Mouse (Mus musculus) ES-E14 (cell line): Measurements from ENCODE around the gene Elane. TPM values are rescaled to one million over a fixed set of nuclear protein-coding genes. Genes with fewer than 3 reads are reported as not detected.

Source experiments
- DNase-seq: peaks from one replicate; pipeline ENCODE4 v3.0.0-alpha.2; 2013; ENCODE audit warnings: low read depth, low spot score
- H3K27ac ChIP-seq: 2 replicates; pipeline ENCODE4 v1.5.1; 2012; ENCODE audit warnings: low read depth, mild to moderate bottlenecking, low read length, moderate library complexity, mixed read lengths; ENCODE audit not compliant: poor library complexity, insufficient read depth, severe bottlenecking
- H3K36me3 ChIP-seq: 2 replicates; pipeline ENCODE4 v1.6.1; 2012; ENCODE audit warnings: mild to moderate bottlenecking, low read length, moderate library complexity, mixed read lengths; ENCODE audit not compliant: control insufficient read depth, poor library complexity, insufficient read depth, severe bottlenecking
- H3K4me1 ChIP-seq, 2 experiments: fragments of 150-350 bp in 1 of 2; sonication (generic) in 1 of 2; 2 replicates each; pipeline ENCODE4 v1.6.1; 2012; ENCODE audit warnings: low read length in 2 of 2, mild to moderate bottlenecking in 1 of 2, mixed read lengths in 1 of 2; ENCODE audit not compliant: control insufficient read depth in 2 of 2, insufficient read depth in 2 of 2, poor library complexity in 1 of 2
- H3K4me3 ChIP-seq, 2 experiments: fragments of 150-350 bp in 1 of 2; sonication (generic) in 1 of 2; 2 replicates each; pipeline ENCODE4 v1.5.1; 2012; ENCODE audit warnings: low read length in 2 of 2, low read depth in 1 of 2, mild to moderate bottlenecking in 1 of 2, mixed read lengths in 1 of 2; ENCODE audit not compliant: insufficient read depth in 1 of 2, poor library complexity in 1 of 2, severe bottlenecking in 1 of 2
- H3K9ac ChIP-seq: 2 replicates; pipeline ENCODE4 v1.6.1; 2012; ENCODE audit warnings: low read depth, mild to moderate bottlenecking, low read length, mixed read lengths; ENCODE audit not compliant: poor library complexity, insufficient read depth, severe bottlenecking
- H3K9me3 ChIP-seq: fragments of 150-350 bp; sonication (generic); 2 replicates; pipeline ENCODE4 v1.6.1; 2012; ENCODE audit warnings: low read depth, mild to moderate bottlenecking, low read length; ENCODE audit not compliant: control insufficient read depth, insufficient read depth
- CHD2 ChIP-seq: IDR thresholded peaks from 2 replicates; pipeline ENCODE4 v1.6.1; 2014; ENCODE audit warnings: mild to moderate bottlenecking, low read depth, low read length, inconsistent platforms
- HCFC1 ChIP-seq: IDR thresholded peaks from 2 replicates; pipeline ENCODE4 v1.6.1; 2012; ENCODE audit warnings: low read length, inconsistent platforms, borderline replicate concordance; ENCODE audit not compliant: insufficient read depth
- MAFK ChIP-seq: IDR thresholded peaks from 2 replicates; pipeline ENCODE4 v1.6.1; 2014; ENCODE audit warnings: mild to moderate bottlenecking, low read depth, low read length, inconsistent platforms; ENCODE audit not compliant: insufficient read depth
- ZC3H11A ChIP-seq: IDR thresholded peaks from 2 replicates; pipeline ENCODE4 v1.6.1; 2012; ENCODE audit warnings: low read depth, mild to moderate bottlenecking, inconsistent platforms, low read length, borderline replicate concordance
- ZNF384 ChIP-seq: IDR thresholded peaks from 2 replicates; pipeline ENCODE4 v1.6.1; 2012; ENCODE audit warnings: low read depth, low read length, inconsistent platforms
- in situ Hi-C, 2 experiments: fragments of 600-800 bp; cut with MboI; formaldehyde crosslinking; loops; one replicate each; pipeline ENCODE4 v1.15.1; 2025; ENCODE audit warnings: low sequenced_read_pairs in 2 of 2, inconsistent platforms in 1 of 2; ENCODE audit not compliant: unreplicated experiment in 2 of 2
- total RNA-seq: library from RNA; depleted of rRNA; stranded (reverse); fragments of 300-350 nt; gene quantifications from 2 replicates; pipeline ENCODE4 v1.2.3, GENCODE M21; 2012

The Elane gene
- total RNA-seq, 1 experiment: not detected

DNA sequence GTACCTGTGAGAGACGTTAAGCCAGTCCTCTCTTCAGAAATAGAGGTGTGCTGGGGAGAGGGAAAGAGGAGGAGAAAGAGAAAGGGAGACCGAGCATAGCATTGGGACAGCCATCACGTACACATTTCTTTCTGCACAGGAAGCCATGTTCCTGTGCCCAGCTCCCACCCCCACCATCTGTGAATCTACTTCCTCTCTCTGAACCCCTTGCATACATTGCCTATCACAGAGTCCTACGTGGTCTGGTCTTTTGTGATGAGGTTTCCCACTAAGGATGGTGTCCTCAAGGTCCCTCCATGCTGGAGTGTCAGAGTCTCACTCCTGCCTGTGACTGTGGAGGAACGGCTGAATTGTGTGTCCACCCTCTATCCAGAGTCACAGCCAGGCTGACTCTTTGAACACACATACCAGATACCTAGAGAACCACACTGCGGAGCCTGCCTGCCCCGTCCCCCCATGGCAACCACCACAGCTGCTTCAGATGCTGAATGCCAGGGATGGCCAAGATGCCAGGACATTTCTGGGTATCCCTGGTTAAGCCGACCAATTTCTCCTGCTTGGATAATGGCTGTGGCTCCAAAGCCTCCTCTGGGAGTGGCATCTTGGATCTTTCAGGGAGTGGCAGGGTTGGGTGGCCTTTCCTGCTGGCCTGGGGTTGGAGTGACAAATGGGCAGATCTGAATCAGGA is 36.0 kb upstream of the Elane start:
- no peaks in the 10 kb centered on the region for H3K36me3 ChIP-seq
- H3K4me1 ChIP-seq: peaks cover 0 to 18% of the 10 kb centered on the region in 2 experiments; a peak in 3 of 4 replicates
- H3K4me3 ChIP-seq: no peak overlapping the region
- H3K27ac ChIP-seq: no peak overlapping the region
- DNase-seq: no peak
- H3K9ac ChIP-seq: 0 out of 2 replicates have a peak overlapping the region, but pooled peaks have one; percentile 32
- no peak for TF ChIP-seq CHD2
- no peak for TF ChIP-seq ZC3H11A
- TF ChIP-seq ZNF384: no peak
- no peak for TF ChIP-seq HCFC1
- TF ChIP-seq MAFK: no peak
- in situ Hi-C loops: no loop called here
- no peaks in the 10 kb centered on the region for H3K9me3 ChIP-seq

GRCm38 (mm10) chr10:79851653-79852052 is 34.4 kb upstream of the Elane start:
- no peak for TF ChIP-seq MAFK
- no peak for TF ChIP-seq CHD2
- no peak for TF ChIP-seq ZNF384
- no peak for TF ChIP-seq ZC3H11A
- TF ChIP-seq HCFC1: no peak
- H3K4me1 ChIP-seq: peaks cover 0 to 22% of the 10 kb centered on the region in 2 experiments; a peak in 3 of 4 replicates
- in situ Hi-C loops: no loop called here

GRCm38 (mm10) chr10:79852107-79852789 is 33.8 kb upstream of the Elane start:
- H3K4me3 ChIP-seq: peak overlapping the region; percentile 69 to 70
- in situ Hi-C loops: no loop called here
- H3K9me3 ChIP-seq: no peaks in the 10 kb centered on the region
- peak overlapping the region; percentile 97; the same call in 1 of the 2 replicates for H3K27ac ChIP-seq
- DNase-seq: no peak
- peaks cover 0 to 27% of the 10 kb centered on the region in 2 experiments; a peak in 3 of 4 replicates for H3K4me1 ChIP-seq
- peak overlapping the region; percentile 91; the same call in 1 of the 2 replicates for H3K9ac ChIP-seq
- peaks cover 14% of the 10 kb centered on the region for H3K36me3 ChIP-seq
- no peak for TF ChIP-seq MAFK
- no peak for TF ChIP-seq CHD2
- TF ChIP-seq ZC3H11A: no peak
- TF ChIP-seq HCFC1: no peak
- no peak for TF ChIP-seq ZNF384

More at GRCm38 (mm10) chr10:79851653-79852052, 34.4 kb upstream of the Elane start:
- Histone ChIP-seq H3K9me3 (no peaks in the 10 kb centered on the region), H3K27ac (peak overlapping the region; percentile 97), H3K9ac (peak overlapping the region; percentile 53; the same call in 1 of the 2 replicates), H3K4me3 (peak overlapping the region; percentile 18 to 69; a peak in 3 of 4 replicates), H3K36me3 (peaks cover 8% of the 10 kb centered on the region)
- DNase-seq: no peak

DNA sequence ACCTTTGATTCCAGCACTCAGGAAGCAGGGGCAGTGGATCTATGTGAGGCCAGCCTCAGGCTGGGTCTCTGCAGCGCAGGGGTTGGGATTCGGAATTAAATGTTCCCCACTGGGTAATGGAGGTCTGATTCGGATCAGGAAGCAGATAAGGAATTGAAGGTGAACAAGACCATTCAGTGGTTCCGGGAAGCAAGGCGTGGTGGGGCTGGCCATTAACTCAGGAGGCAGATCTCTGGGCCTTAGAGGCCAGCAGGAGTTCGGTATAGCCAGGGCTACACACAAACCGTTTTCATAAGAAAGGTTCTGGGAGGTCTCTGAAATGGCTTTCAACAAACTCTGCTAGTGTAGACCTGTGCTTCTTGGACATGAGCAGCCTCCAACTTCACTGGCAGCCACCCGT is 33.2 kb upstream of the Elane start:
- in situ Hi-C loops: no loop called here
- TF ChIP-seq ZC3H11A (no peak), HCFC1 (no peak), CHD2 (no peak), ZNF384 (no peak), MAFK (no peak)
- peak overlapping the region; percentile 97 for H3K27ac ChIP-seq
- H3K9me3 ChIP-seq: no peaks in the 10 kb centered on the region
- H3K4me3 ChIP-seq: peak overlapping the region; percentile 69 to 70
- peak overlapping the region; percentile 91 for H3K9ac ChIP-seq
- peaks cover 20% of the 10 kb centered on the region for H3K36me3 ChIP-seq
- no peak for DNase-seq
- H3K4me1 ChIP-seq: peaks cover 0 to 32% of the 10 kb centered on the region in 2 experiments; a peak in 3 of 4 replicates
